Mouse (Mus musculus) neutrophil, adult 59 days (primary cell): ENCODE results near the gene Slc30a9. TPM values are rescaled to one million over a fixed set of nuclear protein-coding genes. Genes with fewer than 3 reads are reported as not detected.

Experiments used
- total RNA-seq, 2 experiments: library from RNA; stranded (reverse); gene quantifications; 1 replicate in 1 of 2; 2 replicates in 1 of 2; pipeline ENCODE4 v1.2.4; 2023

Slc30a9 gene
- 10 to 100 TPM; 44.1 to 44.4 TPM for total RNA-seq

GRCm38 (mm10) chr5:67306698-67307521, at the start of gene Slc30a9:
Gene Slc30a9 (plus strand): TSS chr5:67306955.

DNA sequence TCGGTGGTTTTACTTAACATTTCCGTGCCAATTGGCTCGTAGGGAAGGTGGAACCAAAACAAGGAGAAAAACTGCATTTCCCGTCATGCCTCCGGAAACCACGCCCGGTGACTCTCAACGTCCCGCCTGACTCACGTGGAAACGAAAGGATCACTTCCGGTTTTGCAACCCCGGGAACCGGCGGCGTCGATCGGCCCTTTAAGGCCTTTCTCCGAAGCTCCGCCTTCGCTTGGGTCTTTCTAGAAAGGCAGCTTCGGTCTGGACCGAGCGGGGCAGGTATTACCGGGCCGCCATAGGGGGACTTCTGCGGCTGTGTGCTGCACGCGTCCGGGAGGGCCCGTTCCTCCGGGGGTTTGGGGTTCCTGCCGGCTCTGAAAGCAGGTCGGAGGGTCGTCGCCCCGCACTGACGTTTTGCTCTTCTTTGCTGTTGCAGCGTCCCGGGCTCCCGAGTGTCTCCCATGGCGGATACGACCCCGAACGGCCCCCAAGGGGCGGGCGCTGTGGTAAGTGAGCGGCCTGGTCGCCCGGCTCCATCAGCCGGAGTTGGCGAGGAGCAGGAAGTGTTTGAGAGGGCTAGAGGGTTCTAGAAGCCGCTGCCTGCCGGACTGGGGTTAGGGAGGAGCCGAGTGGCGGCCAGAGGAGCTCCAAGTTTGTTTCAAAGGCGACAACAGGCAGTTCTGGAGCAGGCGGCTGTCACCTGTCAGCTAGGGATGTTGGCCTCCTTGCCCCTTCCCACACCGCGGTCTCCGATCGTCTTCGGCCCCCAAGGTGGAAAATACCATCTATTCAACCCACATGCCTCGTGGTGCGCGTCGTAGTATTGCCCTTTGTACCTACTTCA, 46.0 kb upstream of the Slc30a9 start, which contains the start of gene Tmem33:
Gene Tmem33, plus strand, starts transcription at position 35 of the 841 bp plus-strand sequence.

Other genes starting within 250 kb of the Slc30a9 start
- not detected for gene Phox2b, start 207.7 kb upstream of the Slc30a9 start, total RNA-seq
- gene Tmem33, start 46.4 kb upstream of the Slc30a9 start, total RNA-seq: 10 to 100 TPM; 62.2 to 66.5 TPM
- 1 to 10 TPM; 4.2 to 5.5 TPM for gene Bend4, start 121.4 kb downstream of the Slc30a9 start, total RNA-seq